Mouse (Mus musculus): ENCODE data around the gene Olfr921. TPM values are rescaled to one million over a fixed set of nuclear protein-coding genes. Genes with fewer than 3 reads are reported as not detected.

The Olfr921 gene
- not detected in 2 replicates for total RNA-seq (2012; rRNA removed)

DNA sequence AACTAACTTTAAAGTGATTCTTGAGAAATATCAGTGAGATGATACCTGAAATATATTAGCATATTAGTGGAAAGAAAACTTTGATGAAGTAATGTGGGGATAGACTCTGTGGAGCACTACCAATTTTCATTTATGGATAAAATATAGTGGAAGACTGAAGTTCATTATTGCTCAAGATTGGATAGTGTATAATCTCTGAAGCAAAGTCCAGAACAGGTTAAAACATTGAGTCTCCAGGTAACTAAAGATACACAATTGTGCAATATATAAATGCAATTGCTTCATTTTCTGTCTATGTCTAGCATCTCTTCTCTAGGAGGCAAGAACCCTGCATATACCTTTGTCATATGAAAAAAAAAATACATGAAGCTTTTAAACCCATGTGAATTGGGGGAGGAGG lies at the start of gene Olfr921:
Gene Olfr921 (plus strand): TSS at position 301 of the 400 bp plus-strand sequence.
- Histone ChIP-seq H3K9me3 (ENCODE audit: control insufficient read depth, insufficient read depth, low read depth, low read length) (no peaks in the 10 kb centered on the region), H3K4me3 (ENCODE audit: insufficient read depth in 1 of 2, low read depth in 1 of 2, low read length in 2 of 2, poor library complexity in 1 of 2, severe bottlenecking in 1 of 2) (no peak within 1 kb of the TSS), H3K4me1 (ENCODE audit: control insufficient read depth in 2 of 2, insufficient read depth in 2 of 2, low read length in 2 of 2, poor library complexity in 1 of 2) (no peaks in the 10 kb centered on the region), H3K27ac (ENCODE audit: insufficient read depth, low read depth, low read length, poor library complexity, severe bottlenecking) (no peak within 1 kb of the TSS), H3K9ac (ENCODE audit: insufficient read depth, low read depth, low read length, poor library complexity, severe bottlenecking) (no peak within 1 kb of the TSS), H3K36me3 (ENCODE audit: control insufficient read depth, insufficient read depth, low read length, poor library complexity, severe bottlenecking) (no peaks in the 10 kb centered on the region)
- no peak for TF ChIP-seq CHD2 (IDR thresholded peaks at IDR 0.05; ENCODE audit: low read depth, low read length)
- TF ChIP-seq MAFK (IDR thresholded peaks at IDR 0.05; ENCODE audit: insufficient read depth, low read depth, low read length), result no peak
- TF ChIP-seq HCFC1 (IDR thresholded peaks at IDR 0.05; ENCODE audit: borderline replicate concordance, insufficient read depth, low read length), result no peak
- no peak for TF ChIP-seq ZC3H11A (IDR thresholded peaks at IDR 0.05; ENCODE audit: borderline replicate concordance, low read depth, low read length)
- no peak for TF ChIP-seq ZNF384 (IDR thresholded peaks at IDR 0.05; ENCODE audit: low read depth, low read length)
- in situ Hi-C loops (cut with MboI; ENCODE audit: low sequenced_read_pairs in 2 of 2, unreplicated experiment in 2 of 2), result no loop called here
- no peak for DNase-seq (ENCODE audit: low read depth, low spot score)

DNA sequence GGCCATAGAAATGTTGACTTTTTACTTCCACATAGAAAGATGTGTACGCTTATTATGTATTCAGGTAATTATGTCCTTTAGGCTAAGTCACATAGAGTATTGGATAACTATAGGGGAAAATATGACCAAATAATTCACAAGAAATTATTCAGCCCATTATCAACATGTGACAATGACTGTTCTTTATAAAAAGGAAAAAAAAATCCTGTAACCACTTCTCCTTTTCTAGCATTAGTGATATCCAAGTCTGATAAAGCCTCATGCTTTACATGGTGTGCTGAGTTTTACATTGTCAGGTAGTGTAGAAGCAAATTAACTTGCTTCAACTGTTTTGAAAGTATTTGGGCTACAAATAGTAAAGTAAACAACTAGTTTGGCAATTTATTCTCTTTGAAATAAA lies 48.8 kb upstream of the Olfr921 start:
- no peaks in the 10 kb centered on the region for H3K36me3 ChIP-seq (ENCODE audit: control insufficient read depth, insufficient read depth, low read length, poor library complexity, severe bottlenecking)
- H3K9me3 ChIP-seq (ENCODE audit: control insufficient read depth, insufficient read depth, low read depth, low read length), result no peaks in the 10 kb centered on the region
- no peak overlapping the region for H3K9ac ChIP-seq (ENCODE audit: insufficient read depth, low read depth, low read length, poor library complexity, severe bottlenecking)
- TF ChIP-seq ZC3H11A (IDR thresholded peaks at IDR 0.05; ENCODE audit: borderline replicate concordance, low read depth, low read length) (no peak), HCFC1 (IDR thresholded peaks at IDR 0.05; ENCODE audit: borderline replicate concordance, insufficient read depth, low read length) (no peak), MAFK (IDR thresholded peaks at IDR 0.05; ENCODE audit: insufficient read depth, low read depth, low read length) (no peak), ZNF384 (IDR thresholded peaks at IDR 0.05; ENCODE audit: low read depth, low read length) (no peak), CHD2 (IDR thresholded peaks at IDR 0.05; ENCODE audit: low read depth, low read length) (no peak)
- no peak for DNase-seq (ENCODE audit: low read depth, low spot score)
- no peak overlapping the region for H3K4me3 ChIP-seq (ENCODE audit: insufficient read depth in 1 of 2, low read depth in 1 of 2, low read length in 2 of 2, poor library complexity in 1 of 2, severe bottlenecking in 1 of 2)
- no peak overlapping the region for H3K27ac ChIP-seq (ENCODE audit: insufficient read depth, low read depth, low read length, poor library complexity, severe bottlenecking)
- in situ Hi-C loops (cut with MboI; ENCODE audit: low sequenced_read_pairs in 2 of 2, unreplicated experiment in 2 of 2), result no loop called here
- no peaks in the 10 kb centered on the region for H3K4me1 ChIP-seq (ENCODE audit: control insufficient read depth in 2 of 2, insufficient read depth in 2 of 2, low read length in 2 of 2, poor library complexity in 1 of 2)

DNA sequence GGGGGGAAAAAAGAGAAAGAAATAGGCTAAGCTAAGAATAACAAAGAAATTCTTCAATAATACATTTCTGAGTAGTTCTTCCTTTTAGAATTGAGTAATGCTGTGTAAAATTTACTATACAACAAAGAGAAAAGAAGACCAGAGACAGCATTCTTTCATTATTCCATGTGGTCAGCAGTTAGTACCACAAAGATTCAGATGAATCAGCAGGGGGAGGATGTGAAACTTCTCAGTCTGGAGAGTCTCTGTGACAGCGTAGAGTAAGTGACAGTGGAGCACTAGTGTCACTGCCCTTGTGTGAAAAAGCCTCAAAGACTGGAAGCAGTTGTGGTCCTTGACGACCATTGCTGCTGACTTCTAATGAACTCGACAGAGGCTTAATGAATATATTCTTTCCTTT lies 44.6 kb upstream of the Olfr921 start:
- H3K9ac ChIP-seq (ENCODE audit: insufficient read depth, low read depth, low read length, poor library complexity, severe bottlenecking), result no peak overlapping the region
- no peaks in the 10 kb centered on the region for H3K9me3 ChIP-seq (ENCODE audit: control insufficient read depth, insufficient read depth, low read depth, low read length)
- TF ChIP-seq ZC3H11A (IDR thresholded peaks at IDR 0.05; ENCODE audit: borderline replicate concordance, low read depth, low read length) (no peak), CHD2 (IDR thresholded peaks at IDR 0.05; ENCODE audit: low read depth, low read length) (no peak), ZNF384 (IDR thresholded peaks at IDR 0.05; ENCODE audit: low read depth, low read length) (no peak), MAFK (IDR thresholded peaks at IDR 0.05; ENCODE audit: insufficient read depth, low read depth, low read length) (no peak), HCFC1 (IDR thresholded peaks at IDR 0.05; ENCODE audit: borderline replicate concordance, insufficient read depth, low read length) (no peak)
- no peak overlapping the region for H3K27ac ChIP-seq (ENCODE audit: insufficient read depth, low read depth, low read length, poor library complexity, severe bottlenecking)
- H3K4me1 ChIP-seq (ENCODE audit: control insufficient read depth in 2 of 2, insufficient read depth in 2 of 2, low read length in 2 of 2, poor library complexity in 1 of 2), result no peaks in the 10 kb centered on the region
- no peak for DNase-seq (ENCODE audit: low read depth, low spot score)
- in situ Hi-C loops (cut with MboI; ENCODE audit: low sequenced_read_pairs in 2 of 2, unreplicated experiment in 2 of 2), result no loop called here
- H3K36me3 ChIP-seq (ENCODE audit: control insufficient read depth, insufficient read depth, low read length, poor library complexity, severe bottlenecking), result no peaks in the 10 kb centered on the region
- H3K4me3 ChIP-seq (ENCODE audit: insufficient read depth in 1 of 2, low read depth in 1 of 2, low read length in 2 of 2, poor library complexity in 1 of 2, severe bottlenecking in 1 of 2), result no peak overlapping the region

DNA sequence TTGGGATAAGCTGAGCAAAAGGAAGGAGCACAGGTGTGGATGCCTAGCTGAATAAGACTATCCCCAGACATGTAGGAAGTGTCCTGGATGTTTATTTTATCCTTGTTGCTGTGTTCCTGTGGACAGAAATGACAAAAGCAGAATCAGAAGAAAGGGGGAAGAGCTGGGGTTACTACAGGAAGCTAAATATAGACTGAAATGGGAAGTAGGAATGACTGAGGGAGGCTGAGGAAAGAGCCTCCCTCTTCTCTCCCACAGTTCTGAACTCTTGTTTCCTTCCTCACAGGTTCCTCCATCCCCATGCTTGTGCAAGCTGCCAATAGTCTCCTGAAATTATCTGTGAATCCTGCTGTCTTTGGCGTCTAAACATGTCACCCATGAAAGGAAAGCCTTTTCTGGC lies 31.5 kb upstream of the Olfr921 start:
- Histone ChIP-seq H3K9ac (ENCODE audit: insufficient read depth, low read depth, low read length, poor library complexity, severe bottlenecking) (no peak overlapping the region), H3K9me3 (ENCODE audit: control insufficient read depth, insufficient read depth, low read depth, low read length) (no peaks in the 10 kb centered on the region), H3K27ac (ENCODE audit: insufficient read depth, low read depth, low read length, poor library complexity, severe bottlenecking) (no peak overlapping the region), H3K36me3 (ENCODE audit: control insufficient read depth, insufficient read depth, low read length, poor library complexity, severe bottlenecking) (no peaks in the 10 kb centered on the region), H3K4me1 (ENCODE audit: control insufficient read depth in 2 of 2, insufficient read depth in 2 of 2, low read length in 2 of 2, poor library complexity in 1 of 2) (no peaks in the 10 kb centered on the region), H3K4me3 (ENCODE audit: insufficient read depth in 1 of 2, low read depth in 1 of 2, low read length in 2 of 2, poor library complexity in 1 of 2, severe bottlenecking in 1 of 2) (no peak overlapping the region)
- in situ Hi-C loops (cut with MboI; ENCODE audit: low sequenced_read_pairs in 2 of 2, unreplicated experiment in 2 of 2), result no loop called here
- TF ChIP-seq HCFC1 (IDR thresholded peaks at IDR 0.05; ENCODE audit: borderline replicate concordance, insufficient read depth, low read length), result no peak
- no peak for TF ChIP-seq MAFK (IDR thresholded peaks at IDR 0.05; ENCODE audit: insufficient read depth, low read depth, low read length)
- TF ChIP-seq CHD2 (IDR thresholded peaks at IDR 0.05; ENCODE audit: low read depth, low read length), result no peak
- DNase-seq (ENCODE audit: low read depth, low spot score), result no peak
